Mouse (Mus musculus): ENCODE measurements around the gene Simc1.

The Simc1 gene

GRCm38 (mm10) chr13:54589996-54590951 lies 86.7 kb downstream of the Simc1 start, which contains the start of the genes Nop16 and Higd2a:
Nop16 (minus strand) TSS chr13:54590090.
Higd2a (plus strand) TSS chr13:54590207.
- peak; percentile 99 for DNase-seq

- DNase-seq: no peak
These were observed 88.3 kb downstream of the Simc1 start for GRCm38 (mm10) chr13:54591776-54592356.

GRCm38 (mm10) chr13:54593617-54594016 lies 90.0 kb downstream of the Simc1 start:
- no peak for DNase-seq

- no peak for DNase-seq
These were observed 92.6 kb downstream of the Simc1 start for GRCm38 (mm10) chr13:54596107-54596690.

- DNase-seq: no peak
These were observed 93.3 kb downstream of the Simc1 start for GRCm38 (mm10) chr13:54596870-54597269.

- DNase-seq: no peak
These were observed 95.1 kb downstream of the Simc1 start for GRCm38 (mm10) chr13:54598622-54599143.

All from kidney, adult 18-20 months (tissue).